Mouse (Mus musculus): ENCODE data around the gene Plekhg1. TPM values are rescaled to one million over a fixed set of nuclear protein-coding genes. Genes with fewer than 3 reads are reported as not detected.

Gene Plekhg1
- polyA plus RNA-seq, 1 experiment from 2014 or later = 9.1 TPM

GRCm38 (mm10) chr10:3997851-3998426, 257.8 kb downstream of the Plekhg1 start:
- DNase-seq (ENCODE audit: low spot score) = no peak
- H3K4me3 ChIP-seq (replicated peaks; ENCODE audit: low read length) = no peak overlapping the region
- H3K4me1 ChIP-seq (replicated peaks; ENCODE audit: control insufficient read depth, insufficient read depth, low read length) = no peaks in the 10 kb centered on the region
- no peak overlapping the region for H3K4me2 ChIP-seq (replicated peaks)
- 86% methylated on average over 7 of the region's 7 CpGs for WGBS
- H3K9ac ChIP-seq = no peak overlapping the region
- H3K27me3 ChIP-seq (ENCODE audit: control insufficient read depth, insufficient read depth, low read length) = no peaks in the 10 kb centered on the region
- no peak overlapping the region for H3K27ac ChIP-seq
- ATAC-seq (ENCODE audit: low FRiP score) = no peak
- no peaks in the 10 kb centered on the region for H3K36me3 ChIP-seq (replicated peaks; ENCODE audit: control insufficient read depth, insufficient read depth)
- H3K9me3 ChIP-seq (ENCODE audit: control insufficient read depth, low read length) = no peaks in the 10 kb centered on the region

- Histone ChIP-seq H3K9ac (no peak overlapping the region), H3K4me2 (replicated peaks) (no peak overlapping the region), H3K36me3 (replicated peaks; ENCODE audit: control insufficient read depth, insufficient read depth) (no peaks in the 10 kb centered on the region), H3K27ac (no peak overlapping the region), H3K4me3 (replicated peaks; ENCODE audit: low read length) (no peak overlapping the region), H3K4me1 (replicated peaks; ENCODE audit: control insufficient read depth, insufficient read depth, low read length) (no peaks in the 10 kb centered on the region), H3K9me3 (ENCODE audit: control insufficient read depth, low read length) (no peaks in the 10 kb centered on the region), H3K27me3 (ENCODE audit: control insufficient read depth, insufficient read depth, low read length) (no peaks in the 10 kb centered on the region)
- ATAC-seq (ENCODE audit: low FRiP score) = no peak
- DNase-seq (ENCODE audit: low spot score) = no peak
- WGBS = 84% methylated on average over 5 of the region's 5 CpGs
Measured at GRCm38 (mm10) chr10:4002711-4003110, 262.5 kb downstream of the Plekhg1 start.

GRCm38 (mm10) chr10:4005191-4005590, 265.0 kb downstream of the Plekhg1 start:
- DNase-seq (ENCODE audit: low spot score) = no peak
- ATAC-seq (ENCODE audit: low FRiP score) = no peak

GRCm38 (mm10) chr10:4006296-4007015, 266.3 kb downstream of the Plekhg1 start:
- no peaks in the 10 kb centered on the region for H3K4me1 ChIP-seq (replicated peaks; ENCODE audit: control insufficient read depth, insufficient read depth, low read length)
- no peaks in the 10 kb centered on the region for H3K9me3 ChIP-seq (ENCODE audit: control insufficient read depth, low read length)
- no peak overlapping the region for H3K9ac ChIP-seq
- ATAC-seq (ENCODE audit: low FRiP score) (peak; percentile 80; the same call in 1 of the 2 replicates), DNase-seq (ENCODE audit: low spot score) (peak; percentile 38)
- H3K27ac ChIP-seq = 0 out of 2 replicates have a peak overlapping the region, but pooled peaks have one; percentile 18
- H3K4me3 ChIP-seq (replicated peaks; ENCODE audit: low read length) = no peak overlapping the region
- no peak overlapping the region for H3K4me2 ChIP-seq (replicated peaks)
- no peaks in the 10 kb centered on the region for H3K36me3 ChIP-seq (replicated peaks; ENCODE audit: control insufficient read depth, insufficient read depth)
- 66% methylated on average over 7 of the region's 7 CpGs for WGBS
- no peaks in the 10 kb centered on the region for H3K27me3 ChIP-seq (ENCODE audit: control insufficient read depth, insufficient read depth, low read length)

More at GRCm38 (mm10) chr10:4005191-4005590, 265.0 kb downstream of the Plekhg1 start:
- no peaks in the 10 kb centered on the region for H3K4me1 ChIP-seq (replicated peaks; ENCODE audit: control insufficient read depth, insufficient read depth, low read length)
- no peak overlapping the region for H3K9ac ChIP-seq
- no peaks in the 10 kb centered on the region for H3K9me3 ChIP-seq (ENCODE audit: control insufficient read depth, low read length)
- no peaks in the 10 kb centered on the region for H3K27me3 ChIP-seq (ENCODE audit: control insufficient read depth, insufficient read depth, low read length)
- no peak overlapping the region for H3K4me3 ChIP-seq (replicated peaks; ENCODE audit: low read length)
- 92% methylated on average over 7 of the region's 7 CpGs for WGBS
- no peaks in the 10 kb centered on the region for H3K36me3 ChIP-seq (replicated peaks; ENCODE audit: control insufficient read depth, insufficient read depth)
- no peak overlapping the region for H3K4me2 ChIP-seq (replicated peaks)
- H3K27ac ChIP-seq = peak overlapping the region; percentile 43; the same call in 1 of the 2 replicates

Other genes starting within 250 kb of the Plekhg1 start
- gene Iyd, start 200.1 kb upstream of the Plekhg1 start, polyA plus RNA-seq (2014; fragmentation: Nextera tagmentation; extraction: Ambion mirVana) = 0.32 and 0.77 TPM in 2 replicates
- gene Mthfd1l, start 232.8 kb downstream of the Plekhg1 start, polyA plus RNA-seq (2014; fragmentation: Nextera tagmentation; extraction: Ambion mirVana) = 7.0 and 8.0 TPM in 2 replicates

Data from hindbrain, embryonic 14.5 days (tissue).